Mouse (Mus musculus) embryonic fibroblast, embryonic 13.5 days (primary cell): Measurements from ENCODE around the gene Ano5.

Experiments
- CTCF ChIP-seq: IDR thresholded peaks from 2 replicates; pipeline ENCODE4 v1.5.1; 2011; ENCODE audit warnings: mild to moderate bottlenecking, control low read depth, low read length, moderate library complexity, borderline replicate concordance; ENCODE audit not compliant: insufficient read depth
- POLR2A ChIP-seq: IDR thresholded peaks from 2 replicates; pipeline ENCODE4 v1.6.1; 2011; ENCODE audit warnings: low read depth, mild to moderate bottlenecking, control low read depth, low read length, moderate library complexity

DNA sequence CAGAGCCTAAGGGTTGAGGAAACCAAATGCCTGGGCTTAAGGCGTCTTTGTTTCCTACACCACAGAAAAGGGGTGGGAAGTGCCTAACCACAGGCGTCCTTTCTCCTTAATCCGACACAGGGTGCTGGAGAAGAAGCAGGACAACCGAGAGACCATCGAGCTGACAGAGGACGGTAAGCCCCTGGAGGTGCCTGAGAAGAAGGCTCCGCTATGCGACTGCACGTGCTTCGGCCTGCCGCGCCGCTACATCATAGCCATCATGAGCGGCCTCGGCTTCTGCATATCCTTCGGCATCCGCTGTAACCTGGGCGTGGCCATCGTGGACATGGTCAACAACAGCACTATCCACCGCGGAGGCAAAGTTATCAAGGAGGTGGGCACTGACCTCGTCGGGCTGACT lies 114.3 kb downstream of the Ano5 start:
- TF ChIP-seq POLR2A (no peak), CTCF (no peak)
